Mouse (Mus musculus): ENCODE results near the gene Dolpp1. TPM values are rescaled to one million over a fixed set of nuclear protein-coding genes. Genes with fewer than 3 reads are reported as not detected.

The Dolpp1 gene
- total and polyA plus RNA-seq, 2 experiments from 2014 or later = 44.7 to 92.4 TPM

GRCm38 (mm10) chr2:30399191-30400171, 7.4 kb downstream of the Dolpp1 start:
- peak overlapping the region; percentile 71 for H3K27ac ChIP-seq (ENCODE audit: low read depth, low read length)
- peak overlapping the region; percentile 18; the same call in 1 of the 2 replicates for H3K9ac ChIP-seq
- no peaks in the 10 kb centered on the region for H3K9me3 ChIP-seq (ENCODE audit: low read length)
- TF ChIP-seq CTCF (IDR thresholded peaks at IDR 0.05; ENCODE audit: low read depth) = no peak
- H3K4me2 ChIP-seq (ENCODE audit: low read depth) = no peak overlapping the region
- WGBS = 18% methylated on average over 20 of the region's 20 CpGs
- H3K4me3 ChIP-seq (ENCODE audit: low read depth, low read length) = no peak overlapping the region
- ATAC-seq (peak; percentile 73), DNase-seq (peak; percentile 45)
- peaks cover 80% of the 10 kb centered on the region for H3K36me3 ChIP-seq (ENCODE audit: insufficient read depth)
- H3K4me1 ChIP-seq (ENCODE audit: insufficient read depth) = no peaks in the 10 kb centered on the region
- H3K27me3 ChIP-seq (ENCODE audit: insufficient read depth, low read length) = no peaks in the 10 kb centered on the region

GRCm38 (mm10) chr2:30401581-30401980, 9.5 kb downstream of the Dolpp1 start:
- Histone ChIP-seq H3K9me3 (ENCODE audit: low read length) (no peaks in the 10 kb centered on the region), H3K4me3 (ENCODE audit: low read depth, low read length) (no peak overlapping the region), H3K27me3 (ENCODE audit: insufficient read depth, low read length) (no peaks in the 10 kb centered on the region), H3K9ac (no peak overlapping the region), H3K4me1 (ENCODE audit: insufficient read depth) (no peaks in the 10 kb centered on the region), H3K36me3 (ENCODE audit: insufficient read depth) (peaks cover 89% of the 10 kb centered on the region), H3K4me2 (ENCODE audit: low read depth) (no peak overlapping the region), H3K27ac (ENCODE audit: low read depth, low read length) (no peak overlapping the region)
- WGBS = 77% methylated on average over 1 of the region's 1 CpGs
- DNase-seq (no peak), ATAC-seq (no peak)
- TF ChIP-seq CTCF (IDR thresholded peaks at IDR 0.05; ENCODE audit: low read depth) = no peak

- no peak overlapping the region for H3K4me2 ChIP-seq (ENCODE audit: low read depth)
- no peak overlapping the region for H3K9ac ChIP-seq
- H3K36me3 ChIP-seq (ENCODE audit: insufficient read depth) = peaks cover 87% of the 10 kb centered on the region
- no peak overlapping the region for H3K27ac ChIP-seq (ENCODE audit: low read depth, low read length)
- no peaks in the 10 kb centered on the region for H3K4me1 ChIP-seq (ENCODE audit: insufficient read depth)
- 90% methylated on average over 9 of the region's 9 CpGs for WGBS
- TF ChIP-seq CTCF (IDR thresholded peaks at IDR 0.05; ENCODE audit: low read depth) = no peak
- no peaks in the 10 kb centered on the region for H3K9me3 ChIP-seq (ENCODE audit: low read length)
- no peaks in the 10 kb centered on the region for H3K27me3 ChIP-seq (ENCODE audit: insufficient read depth, low read length)
- no peak for ATAC-seq
- H3K4me3 ChIP-seq (ENCODE audit: low read depth, low read length) = no peak overlapping the region
- no peak for DNase-seq
Observed at GRCm38 (mm10) chr2:30402351-30402826, 10.3 kb downstream of the Dolpp1 start.

DNA sequence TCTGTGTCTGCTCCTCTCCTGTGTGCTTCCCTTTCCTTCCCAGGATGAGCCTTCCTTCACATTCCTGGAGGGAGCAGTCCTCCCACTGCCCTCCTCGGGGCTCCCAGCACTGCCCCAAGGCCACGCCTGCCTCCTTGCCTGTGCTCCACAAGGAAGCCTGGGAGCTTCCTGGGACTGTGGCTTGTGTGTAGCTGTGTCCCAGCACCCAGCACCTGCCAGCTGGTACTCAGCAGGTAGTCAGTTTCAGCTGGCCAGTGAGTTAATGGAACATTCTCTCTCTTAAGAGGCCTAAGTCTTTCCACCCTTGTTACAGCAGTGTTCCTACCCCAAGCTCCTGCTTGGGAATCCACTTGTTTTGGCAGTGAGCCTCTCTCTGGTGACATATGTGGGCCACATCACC, 10.8 kb downstream of the Dolpp1 start:
- ATAC-seq = no peak
- Histone ChIP-seq H3K27ac (ENCODE audit: low read depth, low read length) (no peak overlapping the region), H3K9ac (no peak overlapping the region), H3K4me2 (ENCODE audit: low read depth) (no peak overlapping the region), H3K36me3 (ENCODE audit: insufficient read depth) (peaks cover 87% of the 10 kb centered on the region), H3K4me3 (ENCODE audit: low read depth, low read length) (no peak overlapping the region), H3K4me1 (ENCODE audit: insufficient read depth) (no peaks in the 10 kb centered on the region), H3K27me3 (ENCODE audit: insufficient read depth, low read length) (no peaks in the 10 kb centered on the region), H3K9me3 (ENCODE audit: low read length) (no peaks in the 10 kb centered on the region)
- 68% methylated on average over 2 of the region's 2 CpGs for WGBS
- no peak for TF ChIP-seq CTCF (IDR thresholded peaks at IDR 0.05; ENCODE audit: low read depth)
- DNase-seq = no peak

DNA sequence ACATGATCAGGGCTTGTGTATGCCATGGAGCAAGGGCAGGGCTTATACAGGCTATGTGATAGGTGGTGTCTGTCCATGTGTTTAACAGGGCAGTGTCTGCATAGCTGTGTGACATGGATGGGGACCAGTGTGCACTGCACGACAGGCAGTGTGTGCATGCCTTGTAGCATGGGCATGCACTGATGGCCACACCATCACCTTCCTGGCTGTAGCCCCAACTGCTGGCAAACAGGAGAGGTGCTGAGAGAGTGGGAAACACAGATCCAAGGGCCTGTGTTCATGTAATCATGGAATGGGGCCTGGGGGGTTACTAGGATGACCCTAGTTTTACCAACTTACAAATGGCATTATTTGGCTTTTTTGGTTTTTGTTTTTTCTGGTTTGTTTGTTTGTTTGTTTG, 11.8 kb downstream of the Dolpp1 start:
- Histone ChIP-seq H3K27ac (ENCODE audit: low read depth, low read length) (no peak overlapping the region), H3K9me3 (ENCODE audit: low read length) (no peaks in the 10 kb centered on the region), H3K4me2 (ENCODE audit: low read depth) (no peak overlapping the region), H3K27me3 (ENCODE audit: insufficient read depth, low read length) (no peaks in the 10 kb centered on the region), H3K36me3 (ENCODE audit: insufficient read depth) (peaks cover 89% of the 10 kb centered on the region), H3K4me1 (ENCODE audit: insufficient read depth) (no peaks in the 10 kb centered on the region), H3K9ac (no peak overlapping the region), H3K4me3 (ENCODE audit: low read depth, low read length) (no peak overlapping the region)
- no peak for ATAC-seq
- TF ChIP-seq CTCF (IDR thresholded peaks at IDR 0.05; ENCODE audit: low read depth) = no peak
- 75% methylated on average over 1 of the region's 1 CpGs for WGBS
- no peak for DNase-seq

- no peak for ATAC-seq
- no peak overlapping the region for H3K4me3 ChIP-seq (ENCODE audit: low read depth, low read length)
- DNase-seq = no peak
- no peak overlapping the region for H3K9ac ChIP-seq
- H3K27me3 ChIP-seq (ENCODE audit: insufficient read depth, low read length) = no peaks in the 10 kb centered on the region
- H3K36me3 ChIP-seq (ENCODE audit: insufficient read depth) = peaks cover 90% of the 10 kb centered on the region
- no peak overlapping the region for H3K27ac ChIP-seq (ENCODE audit: low read depth, low read length)
- H3K9me3 ChIP-seq (ENCODE audit: low read length) = no peaks in the 10 kb centered on the region
- no peak overlapping the region for H3K4me2 ChIP-seq (ENCODE audit: low read depth)
- no peaks in the 10 kb centered on the region for H3K4me1 ChIP-seq (ENCODE audit: insufficient read depth)
- TF ChIP-seq CTCF (IDR thresholded peaks at IDR 0.05; ENCODE audit: low read depth) = no peak
- 84% methylated on average over 2 of the region's 2 CpGs for WGBS
Observed at GRCm38 (mm10) chr2:30407221-30407620, 15.2 kb downstream of the Dolpp1 start.

DNA sequence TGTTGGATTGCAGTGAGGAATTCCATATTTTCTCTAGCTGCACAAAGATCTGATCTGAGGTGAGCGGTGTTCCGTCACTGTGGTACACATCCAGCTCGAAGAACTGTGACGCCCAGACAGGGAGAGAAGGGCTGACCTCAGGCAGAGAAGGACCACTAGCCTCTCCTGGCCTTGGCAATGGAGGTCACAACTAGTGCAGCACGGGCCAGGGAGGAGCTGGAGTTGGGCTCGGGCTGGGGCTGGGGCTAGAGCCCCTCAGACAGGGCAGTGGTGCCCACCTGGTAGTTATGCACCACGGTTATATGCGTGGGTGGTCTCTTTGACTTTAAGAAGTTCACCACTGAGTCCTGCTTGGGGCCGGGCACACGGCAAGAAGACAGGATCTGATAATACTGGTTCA, 15.7 kb downstream of the Dolpp1 start:
- no peak for TF ChIP-seq CTCF (IDR thresholded peaks at IDR 0.05; ENCODE audit: low read depth)
- Histone ChIP-seq H3K4me2 (ENCODE audit: low read depth) (no peak overlapping the region), H3K27me3 (ENCODE audit: insufficient read depth, low read length) (no peaks in the 10 kb centered on the region), H3K4me1 (ENCODE audit: insufficient read depth) (no peaks in the 10 kb centered on the region), H3K36me3 (ENCODE audit: insufficient read depth) (peaks cover 88% of the 10 kb centered on the region), H3K27ac (ENCODE audit: low read depth, low read length) (no peak overlapping the region), H3K9me3 (ENCODE audit: low read length) (no peaks in the 10 kb centered on the region), H3K9ac (no peak overlapping the region), H3K4me3 (ENCODE audit: low read depth, low read length) (no peak overlapping the region)
- DNase-seq (no peak), ATAC-seq (no peak)
- WGBS = 91% methylated on average over 10 of the region's 10 CpGs
